In the genomic region with DNA sequence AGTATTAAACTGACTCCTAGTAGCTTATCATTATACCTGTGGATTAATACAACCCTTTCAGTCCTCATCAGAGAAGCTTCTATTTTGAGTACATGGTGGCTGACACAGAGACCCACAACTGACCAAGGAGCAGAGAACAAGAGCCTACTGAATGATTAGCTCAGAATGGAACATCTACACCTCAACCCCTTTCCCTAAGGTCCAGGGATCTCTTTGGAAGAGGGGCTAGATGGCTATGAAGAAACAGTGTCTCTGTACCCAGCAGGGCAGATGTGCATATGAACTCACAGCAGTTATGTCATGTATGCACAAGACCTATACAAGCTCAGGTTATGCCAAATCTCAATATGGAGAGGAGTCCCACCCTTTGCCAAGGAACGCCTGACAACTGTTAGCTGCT, we compare ENCODE assay signal across 31 mouse cellular contexts.
"Had no signal": no experiment of that assay in that cellular context is flagged by ENCODE, and none has a peak within 500 bp of the region (broad histone marks: within the 10 kb centered on the region; RNA-seq: fewer than 3 reads in every experiment).

No protein-coding gene starts in this region.

- H3K36me3 ChIP-seq: limb, embryonic 10.5 days; limb, embryonic 12.5 days; limb, embryonic 13.5 days; limb, embryonic 15.5 days; liver, embryonic 12.5 days; liver, embryonic 13.5 days; liver, embryonic 15.5 days; lung, embryonic 15.5 days; midbrain, embryonic 10.5 days; midbrain, embryonic 12.5 days; midbrain, embryonic 15.5 days; neural tube, embryonic 12.5 days had no signal

- H3K4me1 ChIP-seq: limb, embryonic 10.5 days; limb, embryonic 12.5 days; limb, embryonic 13.5 days; limb, embryonic 15.5 days; liver, embryonic 12.5 days; liver, embryonic 13.5 days; liver, embryonic 15.5 days; megakaryocyte, embryonic 14.5 days; midbrain, embryonic 12.5 days; midbrain, embryonic 15.5 days; neural tube, embryonic 12.5 days had no signal

- H3K4me2 ChIP-seq: limb, embryonic 12.5 days; limb, embryonic 13.5 days; limb, embryonic 15.5 days; liver, embryonic 11.5 days; liver, embryonic 12.5 days; liver, embryonic 13.5 days; liver, embryonic 15.5 days; lung, embryonic 14.5 days; lung, embryonic 15.5 days; midbrain, embryonic 12.5 days; midbrain, embryonic 15.5 days; neural tube, embryonic 12.5 days had no signal

- H3K4me3 ChIP-seq: left cerebral cortex, adult 2 months; limb, embryonic 10.5 days; limb, embryonic 12.5 days; limb, embryonic 13.5 days; limb, embryonic 15.5 days; liver, embryonic 12.5 days; liver, embryonic 13.5 days; liver, embryonic 15.5 days; lung, embryonic 15.5 days; megakaryocyte, embryonic 14.5 days; midbrain, embryonic 10.5 days; midbrain, embryonic 12.5 days; midbrain, embryonic 15.5 days; myocyte; neural tube, embryonic 12.5 days had no signal

- H3K27ac ChIP-seq: left cerebral cortex, adult 2 months; limb, embryonic 10.5 days; limb, embryonic 12.5 days; limb, embryonic 13.5 days; limb, embryonic 15.5 days; liver, embryonic 12.5 days; liver, embryonic 13.5 days; liver, embryonic 14.5 days; liver, embryonic 15.5 days; lung, embryonic 15.5 days; macrophage; midbrain, embryonic 10.5 days; midbrain, embryonic 12.5 days; midbrain, embryonic 15.5 days; neural tube, embryonic 12.5 days had no signal

- DNase-seq: left cerebral cortex, postnatal 4 days; liver; liver, embryonic 13.5 days; liver, postnatal 0 days; lung, adult 18-20 months; lung, adult 2 months; lung, embryonic 14.5 days; lung, postnatal 10 days; lung, postnatal 14 days; lung, postnatal 36 days; lung, postnatal 4 days; midbrain, embryonic 14.5 days had no signal

- H3K9ac ChIP-seq: limb, embryonic 12.5 days; limb, embryonic 13.5 days; limb, embryonic 15.5 days; liver, embryonic 12.5 days; liver, embryonic 13.5 days; liver, embryonic 14.5 days; liver, embryonic 15.5 days; liver, postnatal 0 days; lung, embryonic 14.5 days; lung, embryonic 15.5 days; midbrain, embryonic 12.5 days; midbrain, embryonic 15.5 days; neural tube, embryonic 12.5 days had no signal

- ATAC-seq: liver, embryonic 12.5 days; liver, postnatal 0 days; lung, postnatal 0 days; midbrain, embryonic 15.5 days; midbrain, embryonic 16.5 days had no signal

- H3K9me3 ChIP-seq: limb, embryonic 10.5 days; limb, embryonic 12.5 days; limb, embryonic 13.5 days; limb, embryonic 15.5 days; liver, embryonic 12.5 days; liver, embryonic 13.5 days; liver, embryonic 15.5 days; lung, embryonic 15.5 days; megakaryocyte, embryonic 14.5 days; midbrain, embryonic 10.5 days; midbrain, embryonic 12.5 days; midbrain, embryonic 15.5 days; neural tube, embryonic 12.5 days had no signal

- H3K27me3 ChIP-seq: limb, embryonic 12.5 days; limb, embryonic 13.5 days; limb, embryonic 15.5 days; liver, embryonic 12.5 days; liver, embryonic 13.5 days; liver, embryonic 15.5 days; lung, embryonic 15.5 days; midbrain, embryonic 12.5 days; midbrain, embryonic 15.5 days; neural tube, embryonic 12.5 days had no signal
